ENCODE assay signal across 9 mouse cellular contexts in genomic region chr17:29796086-29796485, GRCm38 (mm10).
DNase-seq lines count a peak whose midpoint lies in the region; ATAC-seq and TF ChIP-seq lines count a peak whose summit lies in the region.
"Had no signal": no experiment of that assay in that cellular context is flagged by ENCODE, and none has a peak within 500 bp of the region (broad histone marks: within the 10 kb centered on the region; RNA-seq: fewer than 3 reads in every experiment).

No protein-coding gene starts in this region.

- ATAC-seq in forebrain, postnatal 0 days, result peak; percentile 47
- ATAC-seq in limb, embryonic 13.5 days (ENCODE audit: low FRiP score, low read depth), result no peak
- no peak for ATAC-seq in midbrain, postnatal 0 days (ENCODE audit: low FRiP score)

- H3K36me3 ChIP-seq in forebrain, postnatal 0 days (ENCODE audit: insufficient read depth), result no peaks in the 10 kb centered on the region
- no peaks in the 10 kb centered on the region for H3K36me3 ChIP-seq in limb, embryonic 13.5 days
- H3K36me3 ChIP-seq in midbrain, postnatal 0 days (ENCODE audit: insufficient read depth, low read length), result no peaks in the 10 kb centered on the region
- H3K36me3 ChIP-seq: limb, embryonic 15.5 days had no signal

- WGBS in forebrain, postnatal 0 days, result 9% methylated on average over 7 of the region's 7 CpGs
- 13% methylated on average over 7 of the region's 7 CpGs for WGBS in limb, embryonic 13.5 days
- WGBS in midbrain, postnatal 0 days, result 11% methylated on average over 7 of the region's 7 CpGs

- H3K27ac ChIP-seq in forebrain, postnatal 0 days (ENCODE audit: low read depth, low read length), result peak overlapping the region; percentile 83
- peak overlapping the region; percentile 44; the same call in 1 of the 2 replicates for H3K27ac ChIP-seq in limb, embryonic 13.5 days
- H3K27ac ChIP-seq in midbrain, postnatal 0 days (ENCODE audit: low read depth, low read length), result peak overlapping the region; percentile 88
- H3K27ac ChIP-seq: limb, embryonic 15.5 days had no signal

- no peak overlapping the region for H3K9ac ChIP-seq in forebrain, postnatal 0 days
- no peak overlapping the region for H3K9ac ChIP-seq in limb, embryonic 13.5 days
- H3K9ac ChIP-seq in midbrain, postnatal 0 days (replicated peaks; ENCODE audit: low read length, poor library complexity, severe bottlenecking), result no peak overlapping the region
- H3K9ac ChIP-seq: limb, embryonic 15.5 days had no signal

- DNase-seq in heart, adult 18-20 months, result peak; percentile 58 to 86
- DNase-seq in heart, adult 11 months, result no peak
- DNase-seq in cerebellum, adult 8-10 months, result peak; percentile 76
- peak; percentile 80 for DNase-seq in forebrain, postnatal 0 days
- DNase-seq in kidney, adult 9 months, result peak; percentile 45
- DNase-seq in midbrain, postnatal 0 days (ENCODE audit: low spot score), result peak; percentile 88
- peak; percentile 59 to 92 for DNase-seq in spleen, postnatal 10 days (ENCODE audit: low spot score in 2 of 2)

- no peak overlapping the region for H3K4me3 ChIP-seq in forebrain, postnatal 0 days (ENCODE audit: low read depth, low read length)
- H3K4me3 ChIP-seq in limb, embryonic 13.5 days, result no peak overlapping the region
- no peak overlapping the region for H3K4me3 ChIP-seq in midbrain, postnatal 0 days (ENCODE audit: low read depth, low read length)

- no peaks in the 10 kb centered on the region for H3K27me3 ChIP-seq in forebrain, postnatal 0 days (ENCODE audit: insufficient read depth, low read length)
- no peaks in the 10 kb centered on the region for H3K27me3 ChIP-seq in limb, embryonic 13.5 days
- H3K27me3 ChIP-seq in midbrain, postnatal 0 days (ENCODE audit: insufficient read depth, low read length), result no peaks in the 10 kb centered on the region

- no peaks in the 10 kb centered on the region for H3K9me3 ChIP-seq in forebrain, postnatal 0 days (ENCODE audit: low read length)
- no peaks in the 10 kb centered on the region for H3K9me3 ChIP-seq in limb, embryonic 13.5 days
- H3K9me3 ChIP-seq in midbrain, postnatal 0 days (ENCODE audit: low read length), result no peaks in the 10 kb centered on the region
- H3K9me3 ChIP-seq: limb, embryonic 15.5 days had no signal

- TF ChIP-seq CTCF in forebrain, postnatal 0 days (IDR thresholded peaks at IDR 0.05; ENCODE audit: low read depth), result peak; percentile 77
- peak; percentile 82 for TF ChIP-seq CTCF in midbrain, postnatal 0 days (IDR thresholded peaks at IDR 0.05)

- peaks cover 16% of the 10 kb centered on the region for H3K4me1 ChIP-seq in forebrain, postnatal 0 days (ENCODE audit: insufficient read depth)
- H3K4me1 ChIP-seq in limb, embryonic 13.5 days, result peaks cover 44% of the 10 kb centered on the region
- peaks cover 10% of the 10 kb centered on the region; the same call in 1 of the 2 replicates for H3K4me1 ChIP-seq in midbrain, postnatal 0 days (ENCODE audit: insufficient read depth, low read length)

- no peak overlapping the region for H3K4me2 ChIP-seq in forebrain, postnatal 0 days (ENCODE audit: low read depth)
- no peak overlapping the region for H3K4me2 ChIP-seq in limb, embryonic 13.5 days (replicated peaks)
- no peak overlapping the region for H3K4me2 ChIP-seq in midbrain, postnatal 0 days (ENCODE audit: low read depth, low read length, poor library complexity, severe bottlenecking)
